Mouse (Mus musculus) midbrain, embryonic 10.5 days (tissue): Measurements from ENCODE around the gene Olfm4. TPM values are rescaled to one million over a fixed set of nuclear protein-coding genes. Genes with fewer than 3 reads are reported as not detected.

Experiments
- DNase-seq: peaks from one replicate; pipeline ENCODE4 v3.0.0-alpha.2; 2017; ENCODE audit warnings: low spot score
- H3K27ac ChIP-seq: fragments of 300-500 bp; sonication (generic); replicated peaks from 2 replicates; pipeline ENCODE4 v1.5.1; 2016; ENCODE audit warnings: mild to moderate bottlenecking
- H3K27me3 ChIP-seq: fragments of 300-500 bp; sonication (generic); 2 replicates; pipeline ENCODE4 v1.6.1; 2016; ENCODE audit warnings: low read depth, mild to moderate bottlenecking; ENCODE audit not compliant: poor library complexity, severe bottlenecking
- H3K36me3 ChIP-seq: fragments of 300-500 bp; sonication (generic); 2 replicates; pipeline ENCODE4 v1.6.1; 2016; ENCODE audit warnings: mild to moderate bottlenecking, moderate library complexity
- H3K4me1 ChIP-seq: fragments of 300-500 bp; sonication (generic); 2 replicates; pipeline ENCODE4 v1.6.1; 2016
- H3K4me3 ChIP-seq: fragments of 300-500 bp; sonication (generic); 2 replicates; pipeline ENCODE4 v1.5.1; 2016; ENCODE audit warnings: mild to moderate bottlenecking, moderate library complexity
- H3K9me3 ChIP-seq: fragments of 300-500 bp; sonication (generic); replicated peaks from 2 replicates; pipeline ENCODE4 v1.6.1; 2016; ENCODE audit warnings: mild to moderate bottlenecking
- WGBS: fragments of 180-500 bp; shearing (Covaris S2); methylation state at CpG from one replicate; pipeline ENCODE4 v1.1.7; 2016; 5-methylcytosine and 5-hydroxymethylcytosine counted together
- polyA plus RNA-seq: library from polyadenylated mRNA; unstranded; fragments of >200 nt; fragmentation: Nextera tagmentation; extraction: Ambion mirVana; gene quantifications from 2 replicates; pipeline ENCODE4 v1.2.1, GENCODE M21; 2016

The Olfm4 gene
- polyA plus RNA-seq, 1 experiment from 2014 or later = 0.33 TPM

DNA sequence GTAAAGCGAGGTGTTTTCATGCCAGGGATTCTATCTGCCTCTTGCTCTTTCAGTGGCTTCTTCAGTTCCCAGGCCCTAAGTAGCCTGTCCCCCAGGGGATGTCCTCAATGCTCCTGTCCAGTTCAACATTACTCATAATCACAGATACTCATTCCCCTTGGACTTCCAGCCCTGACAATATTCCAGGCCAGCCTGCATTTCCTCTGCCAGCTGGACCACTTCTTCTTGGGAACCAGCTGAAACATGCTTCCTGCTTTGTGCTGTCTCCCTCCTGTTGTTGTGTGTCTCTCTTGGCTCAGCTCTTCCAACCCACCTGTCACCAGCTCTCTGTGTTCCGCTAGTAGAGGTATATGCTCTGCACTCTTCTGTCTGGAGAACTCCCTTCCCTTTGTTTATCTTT is 1.8 kb downstream of the Olfm4 start:
- H3K27ac ChIP-seq = no peak overlapping the region
- H3K4me3 ChIP-seq = no peak overlapping the region
- peaks cover 27% of the 10 kb centered on the region for H3K4me1 ChIP-seq
- 0 out of 2 replicates have a peak, but pooled peaks cover 4% of the 10 kb centered on the region for H3K27me3 ChIP-seq
- 89% methylated on average over 2 of the region's 2 CpGs for WGBS
- H3K9me3 ChIP-seq = no peaks in the 10 kb centered on the region
- DNase-seq = no peak
- H3K36me3 ChIP-seq = no peaks in the 10 kb centered on the region

DNA sequence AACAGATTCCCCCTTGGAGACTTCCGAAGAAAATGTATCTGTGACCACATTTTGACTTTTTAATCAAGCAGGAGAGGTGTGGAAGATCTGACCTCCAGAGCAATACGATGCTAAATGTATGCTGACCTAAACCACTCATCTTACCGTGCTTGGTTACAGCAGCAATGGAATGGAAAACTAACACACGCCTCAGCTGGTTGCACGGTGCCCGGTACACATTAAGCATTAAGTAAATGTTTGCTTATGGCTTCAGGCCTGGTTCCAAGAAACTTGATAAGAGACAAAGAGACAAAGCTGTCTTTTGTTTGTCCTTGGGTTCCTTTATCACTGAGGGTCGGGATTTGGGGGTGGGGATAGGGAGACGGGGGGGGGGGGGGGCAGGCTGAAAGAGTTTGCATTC is 3.0 kb downstream of the Olfm4 start:
- no peaks in the 10 kb centered on the region for H3K9me3 ChIP-seq
- 63% methylated on average over 8 of the region's 8 CpGs for WGBS
- H3K36me3 ChIP-seq = no peaks in the 10 kb centered on the region
- DNase-seq = no peak
- H3K4me3 ChIP-seq = no peak overlapping the region
- peaks cover 30% of the 10 kb centered on the region for H3K4me1 ChIP-seq
- 0 out of 2 replicates have a peak, but pooled peaks cover 4% of the 10 kb centered on the region for H3K27me3 ChIP-seq
- no peak overlapping the region for H3K27ac ChIP-seq

DNA sequence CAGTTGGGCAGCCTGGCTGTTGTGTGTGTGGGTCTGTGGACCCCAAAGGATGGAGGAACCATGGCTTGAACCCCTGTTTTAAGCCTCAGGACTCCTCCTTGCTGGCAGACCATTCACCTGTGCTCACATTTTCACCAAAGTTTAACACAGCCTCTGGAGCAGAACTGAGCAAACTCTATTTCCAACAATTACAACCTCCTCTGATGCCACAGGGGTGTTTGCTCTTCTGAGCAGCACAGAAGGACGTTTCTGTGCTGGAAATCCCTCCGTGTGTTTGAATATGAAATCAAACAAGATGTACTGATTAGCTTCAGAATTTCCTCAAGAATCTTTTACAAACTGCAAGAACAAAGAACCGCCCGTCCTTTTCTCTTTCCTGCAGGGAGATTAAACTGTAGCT is 5.9 kb downstream of the Olfm4 start:
- Histone ChIP-seq H3K4me3 (no peak overlapping the region), H3K27ac (no peak overlapping the region), H3K9me3 (no peaks in the 10 kb centered on the region), H3K27me3 (0 out of 2 replicates have a peak, but pooled peaks cover 4% of the 10 kb centered on the region), H3K4me1 (peaks cover 28% of the 10 kb centered on the region), H3K36me3 (no peaks in the 10 kb centered on the region)
- 35% methylated on average over 4 of the region's 4 CpGs for WGBS
- no peak for DNase-seq

DNA sequence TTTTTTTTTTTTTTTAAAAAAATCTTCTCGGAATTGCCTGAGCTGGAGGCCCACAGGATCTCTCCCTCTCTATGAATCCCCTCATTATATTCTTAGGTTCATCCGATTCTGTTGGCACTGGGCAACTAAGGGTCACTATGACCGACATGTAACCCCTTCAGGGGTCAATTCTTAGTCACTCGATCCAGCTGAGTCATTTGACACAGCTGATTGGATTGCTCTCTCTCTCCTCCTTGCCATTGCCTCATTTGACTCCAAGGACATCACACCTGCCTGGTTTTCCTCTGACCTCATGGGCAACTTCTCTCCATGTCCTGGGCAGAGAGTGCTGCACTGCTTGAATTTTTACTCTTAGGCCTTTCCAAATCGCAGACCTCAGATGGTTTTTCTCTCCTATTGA is 6.7 kb downstream of the Olfm4 start:
- WGBS = 58% methylated on average over 5 of the region's 5 CpGs
- Histone ChIP-seq H3K36me3 (no peaks in the 10 kb centered on the region), H3K27ac (no peak overlapping the region)

GRCm38 (mm10) chr14:79997534-79997933 is 13.7 kb downstream of the Olfm4 start:
- Histone ChIP-seq H3K36me3 (no peaks in the 10 kb centered on the region), H3K4me3 (no peak overlapping the region), H3K4me1 (peaks cover 16% of the 10 kb centered on the region), H3K9me3 (no peaks in the 10 kb centered on the region), H3K27ac (0 out of 2 replicates have a peak overlapping the region, but pooled peaks have one; percentile 2), H3K27me3 (no peaks in the 10 kb centered on the region)
- 29% methylated on average over 4 of the region's 4 CpGs for WGBS
- peak; percentile 32 for DNase-seq

More for the DNA sequence above, 6.7 kb downstream of the Olfm4 start:
- H3K4me3 ChIP-seq = no peak overlapping the region
- H3K4me1 ChIP-seq = peaks cover 25% of the 10 kb centered on the region
- 0 out of 2 replicates have a peak, but pooled peaks cover 4% of the 10 kb centered on the region for H3K27me3 ChIP-seq
- H3K9me3 ChIP-seq = no peaks in the 10 kb centered on the region
- DNase-seq = no peak

DNA sequence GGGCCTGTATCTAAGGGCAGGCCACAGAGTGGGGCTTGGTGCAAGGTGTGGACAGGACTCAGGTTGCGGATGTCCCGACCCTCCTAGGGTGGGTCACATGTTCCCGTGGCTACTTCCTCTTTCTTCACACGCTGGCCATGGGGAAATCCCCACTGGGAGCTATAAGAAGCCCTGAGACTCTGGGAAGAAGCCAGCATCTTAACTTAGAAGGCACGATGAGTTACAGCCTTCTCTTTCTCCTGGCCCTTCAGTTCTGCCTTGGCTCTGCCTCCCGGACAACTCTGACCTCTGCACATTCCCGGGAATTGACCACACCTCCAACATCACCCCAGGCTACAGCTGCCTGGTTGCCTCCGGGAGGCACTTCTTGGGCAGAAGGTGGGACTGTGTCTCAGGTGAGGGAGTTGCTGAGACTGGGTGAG is 16.2 kb downstream of the Olfm4 start:
- H3K27ac ChIP-seq = no peak overlapping the region
- no peak overlapping the region for H3K4me3 ChIP-seq
- no peak for DNase-seq
- peaks cover 16% of the 10 kb centered on the region for H3K4me1 ChIP-seq
- no peaks in the 10 kb centered on the region for H3K36me3 ChIP-seq
- no peaks in the 10 kb centered on the region for H3K9me3 ChIP-seq
- 67% methylated on average over 8 of the region's 8 CpGs for WGBS
- no peaks in the 10 kb centered on the region for H3K27me3 ChIP-seq

DNA sequence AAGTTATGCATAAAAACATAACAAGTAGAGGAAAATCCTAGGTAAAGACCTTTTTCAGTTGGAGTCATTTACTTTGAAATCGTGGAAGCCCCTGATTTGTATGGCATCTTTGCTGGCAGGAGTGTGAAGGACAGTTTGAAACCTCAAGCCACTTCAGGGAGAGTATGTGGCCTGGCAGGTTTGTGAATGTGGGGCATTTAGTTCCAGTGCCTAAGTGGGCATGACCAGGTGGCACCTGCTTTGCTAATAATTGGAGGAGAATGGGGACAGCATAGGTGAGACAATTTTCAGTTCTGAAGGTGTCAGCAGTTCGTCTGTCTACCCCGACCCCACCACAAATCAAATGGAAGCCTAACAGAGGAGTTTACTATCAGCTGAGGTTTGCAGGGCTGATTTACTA is 23.8 kb downstream of the Olfm4 start:
- Histone ChIP-seq H3K9me3 (no peaks in the 10 kb centered on the region), H3K27ac (no peak overlapping the region), H3K4me3 (no peak overlapping the region), H3K4me1 (no peaks in the 10 kb centered on the region), H3K36me3 (no peaks in the 10 kb centered on the region), H3K27me3 (no peaks in the 10 kb centered on the region)
- WGBS = 91% methylated on average over 3 of the region's 3 CpGs
- no peak for DNase-seq

- DNase-seq = no peak
- Histone ChIP-seq H3K36me3 (no peaks in the 10 kb centered on the region), H3K4me1 (peaks cover 26% of the 10 kb centered on the region), H3K9me3 (no peaks in the 10 kb centered on the region), H3K27me3 (no peaks in the 10 kb centered on the region), H3K27ac (no peak overlapping the region), H3K4me3 (no peak overlapping the region)
- WGBS = 90% methylated on average over 3 of the region's 3 CpGs
Observed at GRCm38 (mm10) chr14:80010426-80010825, 26.5 kb downstream of the Olfm4 start.

- H3K4me1 ChIP-seq = peaks cover 31% of the 10 kb centered on the region
- H3K9me3 ChIP-seq = no peaks in the 10 kb centered on the region
- H3K36me3 ChIP-seq = no peaks in the 10 kb centered on the region
- no peak for DNase-seq
- H3K27ac ChIP-seq = 0 out of 2 replicates have a peak overlapping the region, but pooled peaks have one; percentile 6
- no peak overlapping the region for H3K4me3 ChIP-seq
- 22% methylated on average over 6 of the region's 6 CpGs for WGBS
- no peaks in the 10 kb centered on the region for H3K27me3 ChIP-seq
Observed at GRCm38 (mm10) chr14:80014966-80015365, 31.1 kb downstream of the Olfm4 start.

GRCm38 (mm10) chr14:80016112-80016511 is 32.2 kb downstream of the Olfm4 start:
- Histone ChIP-seq H3K27ac (no peak overlapping the region), H3K4me1 (peaks cover 31% of the 10 kb centered on the region), H3K4me3 (no peak overlapping the region), H3K9me3 (no peaks in the 10 kb centered on the region), H3K36me3 (no peaks in the 10 kb centered on the region), H3K27me3 (no peaks in the 10 kb centered on the region)
- no peak for DNase-seq

- Histone ChIP-seq H3K9me3 (no peaks in the 10 kb centered on the region), H3K4me1 (no peaks in the 10 kb centered on the region), H3K4me3 (no peak overlapping the region), H3K27me3 (no peaks in the 10 kb centered on the region), H3K36me3 (no peaks in the 10 kb centered on the region), H3K27ac (no peak overlapping the region)
- no peak for DNase-seq
- WGBS = 87% methylated on average over 6 of the region's 6 CpGs
Observed at GRCm38 (mm10) chr14:80026078-80026477, 42.2 kb downstream of the Olfm4 start.

DNA sequence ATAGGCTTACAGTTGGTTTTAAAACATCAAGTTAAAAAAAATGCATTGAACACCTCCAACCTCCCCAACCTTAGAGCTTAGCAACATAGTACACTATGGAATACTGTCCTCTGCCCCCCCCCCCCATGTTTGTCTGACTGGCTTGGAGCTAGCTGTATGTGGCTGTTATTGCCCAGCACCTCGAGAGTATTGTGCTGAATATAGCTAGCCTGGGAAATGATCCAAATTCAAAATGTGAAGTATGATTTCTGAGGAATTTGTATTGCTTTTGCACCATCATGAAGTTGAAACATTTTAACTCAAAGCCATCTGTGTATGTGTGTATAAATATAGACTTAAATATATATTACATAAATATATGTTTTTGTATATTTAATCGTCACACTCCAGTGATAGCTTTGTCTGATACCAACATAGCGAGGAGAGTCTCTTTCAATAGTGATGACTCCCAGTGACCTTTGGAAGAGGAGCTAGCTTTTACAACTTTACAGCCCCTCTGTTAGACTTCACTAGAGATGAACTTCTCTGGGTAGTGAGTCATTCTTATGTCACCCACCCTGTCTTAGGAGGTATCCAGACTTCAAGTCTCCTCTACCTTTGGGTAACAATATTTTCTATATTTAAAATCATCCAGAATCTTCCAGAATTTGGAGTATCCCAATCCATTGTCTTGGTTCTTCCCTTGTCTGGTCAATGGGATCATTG is 45.6 kb downstream of the Olfm4 start:
- no peaks in the 10 kb centered on the region for H3K9me3 ChIP-seq
- no peak overlapping the region for H3K4me3 ChIP-seq
- H3K27ac ChIP-seq = no peak overlapping the region
- H3K27me3 ChIP-seq = no peaks in the 10 kb centered on the region
- no peaks in the 10 kb centered on the region for H3K4me1 ChIP-seq
- H3K36me3 ChIP-seq = no peaks in the 10 kb centered on the region
- 83% methylated on average over 3 of the region's 3 CpGs for WGBS
- no peak for DNase-seq

- Histone ChIP-seq H3K4me3 (no peak overlapping the region), H3K36me3 (no peaks in the 10 kb centered on the region), H3K4me1 (no peaks in the 10 kb centered on the region; the same call in 1 of the 2 replicates), H3K9me3 (peaks cover 4% of the 10 kb centered on the region; the same call in 1 of the 2 replicates), H3K27ac (no peak overlapping the region), H3K27me3 (no peaks in the 10 kb centered on the region; the same call in 1 of the 2 replicates)
- DNase-seq = no peak
- whole genome bisulfite sequencing = 79% methylated on average over 4 of the region's 4 CpGs
Observed at GRCm38 (mm10) chr14:80039645-80040272, 55.9 kb downstream of the Olfm4 start.
